Mouse (Mus musculus): ENCODE measurements around the gene Thbs3. TPM values are rescaled to one million over a fixed set of nuclear protein-coding genes. Genes with fewer than 3 reads are reported as not detected.

Thbs3 gene
- polyA plus RNA-seq, 1 experiment: 0.07 TPM

- TF ChIP-seq FLI1 (IDR thresholded peaks at IDR 0.05; ENCODE audit: low read length) (no peak), GATA1 (IDR thresholded peaks at IDR 0.05; ENCODE audit: borderline replicate concordance, low read length) (no peak)
- Histone ChIP-seq H3K4me3 (replicated peaks) (no peak overlapping the region), H3K36me3 (replicated peaks; ENCODE audit: low read length) (peaks cover under 1% of the 10 kb centered on the region), H3K4me1 (peaks cover 38% of the 10 kb centered on the region), H3K9me3 (no peaks in the 10 kb centered on the region), H3K27me3 (replicated peaks) (peaks cover 2% of the 10 kb centered on the region)
Observed at GRCm38 (mm10) chr3:89193853-89194252, 21.1 kb upstream of the Thbs3 start.

GRCm38 (mm10) chr3:89195979-89196877 lies 18.8 kb upstream of the Thbs3 start:
- no peaks in the 10 kb centered on the region for H3K9me3 ChIP-seq
- H3K36me3 ChIP-seq (replicated peaks; ENCODE audit: low read length): no peaks in the 10 kb centered on the region
- H3K4me1 ChIP-seq: peaks cover 25% of the 10 kb centered on the region
- H3K27me3 ChIP-seq (replicated peaks): peaks cover 2% of the 10 kb centered on the region
- peak overlapping the region; percentile 96 for H3K4me3 ChIP-seq (replicated peaks)
- TF ChIP-seq FLI1 (IDR thresholded peaks at IDR 0.05; ENCODE audit: low read length) (no peak), GATA1 (IDR thresholded peaks at IDR 0.05; ENCODE audit: borderline replicate concordance, low read length) (no peak)

- peaks cover 39% of the 10 kb centered on the region for H3K4me1 ChIP-seq
- no peak for TF ChIP-seq FLI1 (IDR thresholded peaks at IDR 0.05; ENCODE audit: low read length)
- peaks cover 2% of the 10 kb centered on the region for H3K27me3 ChIP-seq (replicated peaks)
- no peaks in the 10 kb centered on the region for H3K9me3 ChIP-seq
- peaks cover 11% of the 10 kb centered on the region for H3K36me3 ChIP-seq (replicated peaks; ENCODE audit: low read length)
- no peak overlapping the region for H3K4me3 ChIP-seq (replicated peaks)
Observed at GRCm38 (mm10) chr3:89199839-89200238, 15.1 kb upstream of the Thbs3 start.

- Histone ChIP-seq H3K27me3 (replicated peaks) (peaks cover 2% of the 10 kb centered on the region), H3K4me1 (peaks cover 24% of the 10 kb centered on the region), H3K4me3 (replicated peaks) (peak within 1 kb of the TSS; percentile 94), H3K9me3 (no peaks in the 10 kb centered on the region), H3K36me3 (replicated peaks; ENCODE audit: low read length) (peaks cover 38% of the 10 kb centered on the region)
- TF ChIP-seq GATA1 (IDR thresholded peaks at IDR 0.05; ENCODE audit: borderline replicate concordance, low read length) (no peak), FLI1 (IDR thresholded peaks at IDR 0.05; ENCODE audit: low read length) (no peak)
Observed at GRCm38 (mm10) chr3:89202253-89203141, 12.5 kb upstream of the Thbs3 start, which contains the start of gene Gba. TSS of gene Gba (plus strand) at chr3:89202928.

- peaks cover 24% of the 10 kb centered on the region for H3K4me1 ChIP-seq
- H3K9me3 ChIP-seq: no peaks in the 10 kb centered on the region
- peak overlapping the region; percentile 94 for H3K4me3 ChIP-seq (replicated peaks)
- H3K36me3 ChIP-seq (replicated peaks; ENCODE audit: low read length): peaks cover 44% of the 10 kb centered on the region
- no peaks in the 10 kb centered on the region for H3K27me3 ChIP-seq (replicated peaks)
- TF ChIP-seq FLI1 (IDR thresholded peaks at IDR 0.05; ENCODE audit: low read length) (no peak), GATA1 (IDR thresholded peaks at IDR 0.05; ENCODE audit: borderline replicate concordance, low read length) (no peak)
Observed at GRCm38 (mm10) chr3:89203142-89203514, 11.9 kb upstream of the Thbs3 start.

- TF ChIP-seq GATA1 (IDR thresholded peaks at IDR 0.05; ENCODE audit: borderline replicate concordance, low read length) (no peak), FLI1 (IDR thresholded peaks at IDR 0.05; ENCODE audit: low read length) (no peak)
- H3K9me3 ChIP-seq: no peaks in the 10 kb centered on the region
- H3K4me1 ChIP-seq: peaks cover 34% of the 10 kb centered on the region
- H3K36me3 ChIP-seq (replicated peaks; ENCODE audit: low read length): peaks cover 74% of the 10 kb centered on the region
- H3K27me3 ChIP-seq (replicated peaks): no peaks in the 10 kb centered on the region
- no peak overlapping the region for H3K4me3 ChIP-seq (replicated peaks)
Observed at GRCm38 (mm10) chr3:89206079-89206478, 8.9 kb upstream of the Thbs3 start.

GRCm38 (mm10) chr3:89206695-89207094 lies 8.3 kb upstream of the Thbs3 start:
- TF ChIP-seq GATA1 (IDR thresholded peaks at IDR 0.05; ENCODE audit: borderline replicate concordance, low read length) (no peak), FLI1 (IDR thresholded peaks at IDR 0.05; ENCODE audit: low read length) (no peak)
- H3K9me3 ChIP-seq: no peaks in the 10 kb centered on the region
- peaks cover 35% of the 10 kb centered on the region for H3K4me1 ChIP-seq
- H3K36me3 ChIP-seq (replicated peaks; ENCODE audit: low read length): peaks cover 80% of the 10 kb centered on the region
- no peak overlapping the region for H3K4me3 ChIP-seq (replicated peaks)
- no peaks in the 10 kb centered on the region for H3K27me3 ChIP-seq (replicated peaks)

- Histone ChIP-seq H3K9me3 (no peaks in the 10 kb centered on the region), H3K36me3 (replicated peaks; ENCODE audit: low read length) (peaks cover 84% of the 10 kb centered on the region), H3K27me3 (replicated peaks) (no peaks in the 10 kb centered on the region), H3K4me1 (peaks cover 42% of the 10 kb centered on the region), H3K4me3 (replicated peaks) (no peak overlapping the region)
- TF ChIP-seq GATA1 (IDR thresholded peaks at IDR 0.05; ENCODE audit: borderline replicate concordance, low read length) (no peak), FLI1 (IDR thresholded peaks at IDR 0.05; ENCODE audit: low read length) (no peak)
Observed at GRCm38 (mm10) chr3:89208075-89208657, 6.8 kb upstream of the Thbs3 start.

GRCm38 (mm10) chr3:89208736-89209135 lies 6.2 kb upstream of the Thbs3 start:
- H3K4me3 ChIP-seq (replicated peaks): no peak overlapping the region
- peaks cover 84% of the 10 kb centered on the region for H3K36me3 ChIP-seq (replicated peaks; ENCODE audit: low read length)
- TF ChIP-seq FLI1 (IDR thresholded peaks at IDR 0.05; ENCODE audit: low read length) (no peak), GATA1 (IDR thresholded peaks at IDR 0.05; ENCODE audit: borderline replicate concordance, low read length) (no peak)

More at GRCm38 (mm10) chr3:89208736-89209135, 6.2 kb upstream of the Thbs3 start:
- H3K9me3 ChIP-seq: no peaks in the 10 kb centered on the region
- no peaks in the 10 kb centered on the region for H3K27me3 ChIP-seq (replicated peaks)
- H3K4me1 ChIP-seq: peaks cover 40% of the 10 kb centered on the region
